Mouse (Mus musculus) left cerebral cortex, adult 2 months (tissue): ENCODE measurements around the gene Bdkrb1. TPM values are rescaled to one million over a fixed set of nuclear protein-coding genes. Genes with fewer than 3 reads are reported as not detected.

Experiments used
- DNase-seq, 2 experiments: peaks; one replicate each; pipeline ENCODE4 v3.0.0; 2021 to 2022; ENCODE audit warnings: low spot score in 2 of 2, mixed read lengths in 1 of 2; ENCODE audit errors: extremely low spot score in 1 of 2
- H3K27ac ChIP-seq: fragments of 200-600 bp; 2 replicates; pipeline ENCODE4 v1.8.1; 2022
- H3K4me3 ChIP-seq: fragments of 200-600 bp; 2 replicates; pipeline ENCODE4 v1.8.1; 2022
- CTCF ChIP-seq: fragments of 200-600 bp; IDR thresholded peaks from 2 replicates; pipeline ENCODE4 v1.8.1; 2022; ENCODE audit warnings: antibody characterized with exemption, mild to moderate bottlenecking, moderate library complexity
- intact Hi-C: fragments of 180-260 bp; cut with DNase I; formaldehyde crosslinking; loops from one replicate; pipeline ENCODE4 v1.15.1; 2025
- total RNA-seq, 2 experiments: library from RNA; stranded (reverse); gene quantifications; 2 replicates each; pipeline ENCODE4 v1.2.3; 2021

The Bdkrb1 gene
- total RNA-seq, 2 experiments from 2014 or later, result not detected

GRCm38 (mm10) chr12:105642770-105643321 is 40.0 kb downstream of the Bdkrb1 start:
- intact Hi-C loops, result no loop called here
- no peak for DNase-seq
- H3K27ac ChIP-seq, result no peak overlapping the region
- H3K4me3 ChIP-seq, result no peak overlapping the region
- no peak for TF ChIP-seq CTCF

Other genes starting within 250 kb of the Bdkrb1 start
- gene D430019H16Rik, start 149.2 kb upstream of the Bdkrb1 start, total RNA-seq, result 10 to 100 TPM; 81.5 to 88.0 TPM
- gene Bdkrb2, start 39.9 kb upstream of the Bdkrb1 start, total RNA-seq, result under 1 TPM; 0.40 to 0.45 TPM
- 10 to 100 TPM; 26.0 to 26.2 TPM for gene Gskip, start 81.7 kb downstream of the Bdkrb1 start, total RNA-seq
- 10 to 100 TPM; 50.1 to 50.3 TPM for gene Atg2b, start 82.1 kb downstream of the Bdkrb1 start, total RNA-seq
- under 1 TPM; 0.25 to 0.68 TPM for gene Ak7, start 102.9 kb downstream of the Bdkrb1 start, total RNA-seq
- 100 to 1,000 TPM; 142 to 162 TPM for gene Papola, start 181.6 kb downstream of the Bdkrb1 start, total RNA-seq